Mouse (Mus musculus): ENCODE measurements around the gene Gm45808.
A peak's percentile ranks its signal among the peaks of the same experiment; 100 is the strongest.
"Not testable (repeated sequence)": the region's sequence is repeated elsewhere in the genome, so short reads cannot be mapped to it uniquely, and the experiment has no call there.

Gene Gm45808

GRCm38 (mm10) chr7:45509181-45509882 is 22.7 kb upstream of the Gm45808 start:
- DNase-seq, result peak in 1 of 2 experiments; percentile 32

GRCm38 (mm10) chr7:45508561-45508960 is 21.9 kb upstream of the Gm45808 start:
- no peak for DNase-seq

- no peak for DNase-seq
Observed at GRCm38 (mm10) chr7:45507583-45507982, 21.0 kb upstream of the Gm45808 start.

- DNase-seq, result no peak
Observed at GRCm38 (mm10) chr7:45498427-45498826, 11.8 kb upstream of the Gm45808 start.

GRCm38 (mm10) chr7:45494548-45494947 is 7.9 kb upstream of the Gm45808 start:
- DNase-seq, result no peak

GRCm38 (mm10) chr7:45492951-45493350 is 6.3 kb upstream of the Gm45808 start:
- peak; percentile 80 to 81 for DNase-seq

- peak in 1 of 2 experiments; percentile 39 for DNase-seq
Observed at GRCm38 (mm10) chr7:45492225-45492844, 5.7 kb upstream of the Gm45808 start.

- DNase-seq, result peak in 1 of 2 experiments; percentile 30
Observed at GRCm38 (mm10) chr7:45491264-45491663, 4.7 kb upstream of the Gm45808 start.

GRCm38 (mm10) chr7:45490822-45491221 is 4.2 kb upstream of the Gm45808 start:
- DNase-seq, result no peak

GRCm38 (mm10) chr7:45489578-45489977 is 3.0 kb upstream of the Gm45808 start:
- no peak for DNase-seq

GRCm38 (mm10) chr7:45488293-45489204 is 1.9 kb upstream of the Gm45808 start, which contains the start of gene Dhdh:
TSS of gene Dhdh (minus strand) at chr7:45488805.
- peak; percentile 70 to 73 for DNase-seq

GRCm38 (mm10) chr7:45487861-45488292 is 1.3 kb upstream of the Gm45808 start:
- peak in 1 of 2 experiments; percentile 30 for DNase-seq

GRCm38 (mm10) chr7:45486158-45486557 is 453 bp downstream of the Gm45808 start:
- DNase-seq, result no peak

- DNase-seq, result not testable (repeated sequence)
Observed at GRCm38 (mm10) chr7:45484985-45485384, 1.6 kb downstream of the Gm45808 start.

- DNase-seq, result no peak
Observed at GRCm38 (mm10) chr7:45482166-45482565, 4.4 kb downstream of the Gm45808 start.

- peak; percentile 79 for DNase-seq
Observed at GRCm38 (mm10) chr7:45481374-45481927, 5.2 kb downstream of the Gm45808 start, which contains the start of gene Tulp2. TSS of gene Tulp2 (plus strand) at chr7:45481877.

- not testable (repeated sequence) for DNase-seq
Observed at GRCm38 (mm10) chr7:45480310-45480709, 6.3 kb downstream of the Gm45808 start.

- DNase-seq, result no peak
Observed at GRCm38 (mm10) chr7:45478774-45479173, 7.8 kb downstream of the Gm45808 start.

GRCm38 (mm10) chr7:45477003-45477402 is 9.6 kb downstream of the Gm45808 start:
- peak; percentile 79 to 80 for DNase-seq

- DNase-seq, result no peak
Observed at GRCm38 (mm10) chr7:45476453-45476852, 10.2 kb downstream of the Gm45808 start.

GRCm38 (mm10) chr7:45475291-45475969 is 11.2 kb downstream of the Gm45808 start:
- DNase-seq, result peak; percentile 46 to 60

GRCm38 (mm10) chr7:45470869-45471268 is 15.7 kb downstream of the Gm45808 start:
- DNase-seq, result peak; percentile 79 to 86
